Mouse (Mus musculus) liver, adult 2 months (tissue): ENCODE measurements around the gene Ifnlr1. TPM values are rescaled to one million over a fixed set of nuclear protein-coding genes. Genes with fewer than 3 reads are reported as not detected.

ENCODE experiments used
- DNase-seq: peaks from one replicate; pipeline ENCODE4 v3.0.0-alpha.2; 2011; ENCODE audit warnings: low read depth, low spot score; ENCODE audit errors: extremely low read depth
- H3K27ac ChIP-seq: fragments of 200-500 bp; replicated peaks from 2 replicates; pipeline ENCODE4 v1.5.1; 2012; ENCODE audit warnings: low read depth, mild to moderate bottlenecking, control low read depth, inconsistent platforms, low read length; ENCODE audit not compliant: insufficient read depth
- H3K27me3 ChIP-seq: fragments of 200-500 bp; 2 replicates; pipeline ENCODE4 v1.6.1; 2012; ENCODE audit warnings: mild to moderate bottlenecking, moderate library complexity, low read length, inconsistent platforms; ENCODE audit not compliant: control insufficient read depth, insufficient read depth
- H3K36me3 ChIP-seq: fragments of 200-500 bp; 2 replicates; pipeline ENCODE4 v1.6.1; 2012; ENCODE audit warnings: low read length, inconsistent platforms; ENCODE audit not compliant: control insufficient read depth, insufficient read depth
- H3K4me1 ChIP-seq: fragments of 200-500 bp; 2 replicates; pipeline ENCODE4 v1.6.1; 2011; ENCODE audit warnings: low read length; ENCODE audit not compliant: control insufficient read depth, insufficient read depth
- H3K4me3 ChIP-seq: fragments of 200-500 bp; 2 replicates; pipeline ENCODE4 v1.5.1; 2011; ENCODE audit warnings: low read depth, mild to moderate bottlenecking, control low read depth, low read length, moderate library complexity; ENCODE audit not compliant: insufficient read depth
- H3K79me2 ChIP-seq: fragments of 200-500 bp; 2 replicates; pipeline ENCODE4 v1.6.1; 2012; ENCODE audit warnings: inconsistent platforms, mild to moderate bottlenecking, low read length, moderate library complexity; ENCODE audit not compliant: control insufficient read depth, insufficient read depth
- H3K9ac ChIP-seq: fragments of 200-500 bp; 2 replicates; pipeline ENCODE4 v1.6.1; 2012; ENCODE audit warnings: low read depth, mild to moderate bottlenecking, control low read depth, inconsistent platforms, low read length
- CTCF ChIP-seq: fragments of 200-500 bp; IDR thresholded peaks from 2 replicates; pipeline ENCODE4 v1.5.1; 2011; ENCODE audit warnings: low read depth, low read length, control low read depth
- POLR2A ChIP-seq: fragments of 200-500 bp; IDR thresholded peaks from 2 replicates; pipeline ENCODE4 v1.6.1; 2011; ENCODE audit warnings: low read length, control low read depth; ENCODE audit not compliant: insufficient read depth; ENCODE audit errors: extremely low read depth
- WGBS: fragments of 180-500 bp; shearing (Covaris S2); methylation state at CpG from one replicate; pipeline ENCODE4 v1.1.7; 2018; 5-methylcytosine and 5-hydroxymethylcytosine counted together
- polyA plus RNA-seq: library from polyadenylated mRNA; depleted of rRNA; stranded (reverse); fragments of >200 nt; gene quantifications from 2 replicates; pipeline ENCODE4 v1.2.3, GENCODE M21; 2012
- total RNA-seq: library from RNA; depleted of rRNA; stranded (reverse); fragments of >200 nt; gene quantifications from 2 replicates; pipeline ENCODE4 v1.2.3, GENCODE M21; 2014

Ifnlr1 gene
- total and polyA plus RNA-seq, 2 experiments = under 0.01 to 0.06 TPM

GRCm38 (mm10) chr4:135679316-135679715 lies 6.8 kb upstream of the Ifnlr1 start:
- Histone ChIP-seq H3K4me3 (no peak overlapping the region), H3K79me2 (no peaks in the 10 kb centered on the region), H3K36me3 (no peaks in the 10 kb centered on the region), H3K9ac (no peak overlapping the region), H3K27ac (no peak overlapping the region), H3K4me1 (no peaks in the 10 kb centered on the region), H3K27me3 (peaks cover 3% of the 10 kb centered on the region; the same call in 1 of the 2 replicates)
- WGBS = 86% methylated on average over 4 of the region's 4 CpGs
- TF ChIP-seq POLR2A (no peak), CTCF (no peak)
- no peak for DNase-seq

DNA sequence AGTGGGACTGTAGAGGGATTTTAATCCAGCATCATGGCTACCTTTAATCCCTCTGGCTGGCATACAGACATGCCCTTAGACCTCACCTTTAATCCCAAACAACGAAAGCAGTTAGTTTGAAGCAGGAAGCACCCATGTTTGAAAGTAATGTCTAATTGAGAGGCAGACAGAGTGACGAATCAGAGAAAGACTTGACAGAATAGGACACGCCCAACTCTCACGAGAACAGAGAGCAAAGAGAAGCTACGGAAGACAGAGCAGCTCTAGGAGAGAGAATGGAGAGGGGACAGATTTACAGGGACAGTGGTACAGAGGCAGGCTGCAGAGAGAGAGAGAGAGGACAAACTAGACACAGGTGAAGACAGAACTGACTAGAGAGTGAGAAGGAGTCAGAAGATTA lies 4.3 kb upstream of the Ifnlr1 start:
- DNase-seq = no peak
- H3K36me3 ChIP-seq = no peaks in the 10 kb centered on the region

GRCm38 (mm10) chr4:135683553-135683952 lies 2.5 kb upstream of the Ifnlr1 start:
- Histone ChIP-seq H3K4me1 (peaks cover 6% of the 10 kb centered on the region), H3K79me2 (no peaks in the 10 kb centered on the region), H3K4me3 (no peak overlapping the region), H3K27ac (no peak overlapping the region), H3K27me3 (peaks cover 8% of the 10 kb centered on the region; the same call in 1 of the 2 replicates), H3K36me3 (no peaks in the 10 kb centered on the region), H3K9ac (no peak overlapping the region)
- 25% methylated on average over 4 of the region's 4 CpGs for WGBS
- peak; percentile 15 for DNase-seq
- TF ChIP-seq CTCF = peak; percentile 67
- no peak for TF ChIP-seq POLR2A

More for the DNA sequence above, 4.3 kb upstream of the Ifnlr1 start:
- no peak overlapping the region for H3K4me3 ChIP-seq
- no peak overlapping the region for H3K9ac ChIP-seq
- peaks cover 6% of the 10 kb centered on the region; the same call in 1 of the 2 replicates for H3K27me3 ChIP-seq
- TF ChIP-seq POLR2A (no peak), CTCF (no peak)
- 79% methylated on average over 5 of the region's 5 CpGs for WGBS
- H3K27ac ChIP-seq = no peak overlapping the region
- H3K79me2 ChIP-seq = no peaks in the 10 kb centered on the region
- H3K4me1 ChIP-seq = peaks cover 6% of the 10 kb centered on the region

- Histone ChIP-seq H3K79me2 (no peaks in the 10 kb centered on the region), H3K27me3 (peaks cover 8% of the 10 kb centered on the region; the same call in 1 of the 2 replicates), H3K4me1 (peaks cover 6% of the 10 kb centered on the region), H3K36me3 (no peaks in the 10 kb centered on the region), H3K9ac (no peak overlapping the region), H3K27ac (no peak overlapping the region), H3K4me3 (no peak overlapping the region)
- 43% methylated on average over 3 of the region's 3 CpGs for WGBS
- no peak for TF ChIP-seq CTCF
- TF ChIP-seq POLR2A = no peak
- DNase-seq = no peak
Measured at GRCm38 (mm10) chr4:135684731-135685130, 1.4 kb upstream of the Ifnlr1 start.

GRCm38 (mm10) chr4:135686568-135686953 lies 474 bp downstream of the Ifnlr1 start:
- no peak for DNase-seq
- Histone ChIP-seq H3K27me3 (peaks cover 5% of the 10 kb centered on the region; the same call in 1 of the 2 replicates), H3K9ac (no peak overlapping the region), H3K79me2 (no peaks in the 10 kb centered on the region), H3K4me3 (peak overlapping the region; percentile 40; the same call in 1 of the 2 replicates), H3K36me3 (no peaks in the 10 kb centered on the region), H3K27ac (no peak overlapping the region), H3K4me1 (peaks cover 6% of the 10 kb centered on the region)
- no peak for TF ChIP-seq POLR2A
- no peak for TF ChIP-seq CTCF
- 2% methylated on average over 21 of the region's 21 CpGs for WGBS

DNA sequence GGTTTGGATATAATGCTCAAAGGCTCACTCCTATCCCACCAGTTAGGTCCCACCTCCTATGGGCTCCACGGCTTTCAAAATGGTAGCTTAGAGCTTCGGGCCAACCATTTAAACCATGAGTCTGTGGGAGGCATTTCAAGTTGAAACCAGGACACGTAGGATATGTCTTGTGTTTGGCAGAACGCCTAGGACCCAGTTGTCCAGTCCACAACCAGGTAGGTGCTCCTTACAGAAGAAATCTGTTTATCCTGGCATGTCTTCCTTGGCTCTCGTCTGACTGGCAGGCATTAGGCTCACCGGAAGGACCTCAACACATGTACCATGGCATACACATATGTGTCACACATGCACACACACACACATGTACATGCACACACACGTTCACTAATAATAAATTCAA lies 3.7 kb downstream of the Ifnlr1 start:
- Histone ChIP-seq H3K27ac (no peak overlapping the region), H3K36me3 (no peaks in the 10 kb centered on the region), H3K79me2 (no peaks in the 10 kb centered on the region), H3K9ac (no peak overlapping the region), H3K4me1 (peaks cover 6% of the 10 kb centered on the region), H3K4me3 (no peak overlapping the region), H3K27me3 (peaks cover 5% of the 10 kb centered on the region; the same call in 1 of the 2 replicates)
- no peak for DNase-seq
- TF ChIP-seq CTCF (no peak), POLR2A (no peak)
- 93% methylated on average over 7 of the region's 7 CpGs for WGBS
